Mouse (Mus musculus): Measurements from ENCODE around the gene Ndc1.
"Not testable (repeated sequence)": the region's sequence is repeated elsewhere in the genome, so short reads cannot be mapped to it uniquely, and the experiment has no call there.

GRCm38 (mm10) chr4:107357172-107357571 lies 10.4 kb upstream of the Ndc1 start:
- not testable (repeated sequence) for TF ChIP-seq CTCF (IDR thresholded peaks at IDR 0.05; ENCODE audit: control insufficient read depth, insufficient read depth, low read length); POLR2A (IDR thresholded peaks at IDR 0.05; ENCODE audit: borderline replicate concordance, control insufficient read depth, low read depth, low read length)
